Mouse (Mus musculus): Measurements from ENCODE around the gene Gpc3.
"Not testable (repeated sequence)": the region's sequence is repeated elsewhere in the genome, so short reads cannot be mapped to it uniquely, and the experiment has no call there.

The Gpc3 gene

DNA sequence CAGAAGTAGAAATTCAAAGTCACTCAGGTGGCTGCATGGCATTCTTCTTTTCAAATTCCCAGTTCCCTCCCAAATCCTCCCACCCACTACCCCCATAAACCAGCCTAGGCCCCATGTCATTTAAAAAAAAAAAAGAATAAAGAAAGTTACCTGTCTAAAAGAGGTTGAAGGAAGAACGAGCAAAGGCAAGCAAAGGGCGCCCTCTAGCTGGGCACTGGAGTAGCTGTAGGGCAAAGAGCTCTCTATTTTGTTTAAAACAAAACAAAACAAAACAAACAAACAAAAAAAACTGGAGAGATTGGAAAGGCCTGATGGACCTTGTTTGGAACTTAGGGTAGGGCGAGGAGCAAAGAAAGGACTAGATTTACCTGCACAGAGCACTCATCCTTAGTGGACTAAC lies 238.6 kb downstream of the Gpc3 start:
- DNase-seq: peak; percentile 38 to 43

DNA sequence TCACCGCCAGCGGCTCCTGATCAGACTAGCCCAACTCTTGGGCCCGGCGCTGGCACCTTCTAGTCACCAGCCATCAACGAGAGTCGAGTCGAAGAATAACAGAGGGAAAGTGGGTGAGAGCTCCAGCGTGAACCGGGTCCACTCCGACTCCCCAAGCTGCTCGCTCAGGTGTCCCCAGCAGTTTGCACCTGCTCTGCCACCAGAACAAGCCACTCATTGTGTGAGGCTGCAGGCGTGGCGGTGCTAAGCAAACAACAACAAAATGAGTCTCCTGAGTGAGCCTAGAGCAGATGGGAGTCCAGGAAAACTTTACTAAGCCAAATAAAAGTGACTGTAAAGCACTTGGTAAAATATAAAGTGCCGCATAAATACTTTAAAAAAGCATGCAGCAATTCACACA lies 239.5 kb downstream of the Gpc3 start:
- DNase-seq: no peak

DNA sequence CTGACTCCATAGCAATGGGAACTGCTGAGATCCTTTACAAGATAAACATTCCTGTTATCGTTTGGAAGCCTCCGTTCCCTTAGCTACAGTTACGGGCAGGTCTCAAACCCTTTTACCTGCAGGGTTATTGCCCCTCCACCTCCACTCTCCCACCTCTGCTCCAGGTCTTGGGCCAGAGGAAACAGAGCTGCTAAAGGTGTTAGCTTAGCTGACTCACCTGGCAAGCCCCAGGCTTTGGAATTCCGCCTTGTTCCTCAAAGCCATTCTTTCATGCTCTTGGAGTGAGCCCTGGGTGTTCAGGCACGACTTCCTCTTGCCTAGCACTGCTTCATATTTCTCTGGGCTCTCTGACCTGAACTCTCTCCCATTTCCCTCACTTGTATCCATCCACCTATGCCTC lies 241.3 kb downstream of the Gpc3 start:
- no peak for DNase-seq

DNA sequence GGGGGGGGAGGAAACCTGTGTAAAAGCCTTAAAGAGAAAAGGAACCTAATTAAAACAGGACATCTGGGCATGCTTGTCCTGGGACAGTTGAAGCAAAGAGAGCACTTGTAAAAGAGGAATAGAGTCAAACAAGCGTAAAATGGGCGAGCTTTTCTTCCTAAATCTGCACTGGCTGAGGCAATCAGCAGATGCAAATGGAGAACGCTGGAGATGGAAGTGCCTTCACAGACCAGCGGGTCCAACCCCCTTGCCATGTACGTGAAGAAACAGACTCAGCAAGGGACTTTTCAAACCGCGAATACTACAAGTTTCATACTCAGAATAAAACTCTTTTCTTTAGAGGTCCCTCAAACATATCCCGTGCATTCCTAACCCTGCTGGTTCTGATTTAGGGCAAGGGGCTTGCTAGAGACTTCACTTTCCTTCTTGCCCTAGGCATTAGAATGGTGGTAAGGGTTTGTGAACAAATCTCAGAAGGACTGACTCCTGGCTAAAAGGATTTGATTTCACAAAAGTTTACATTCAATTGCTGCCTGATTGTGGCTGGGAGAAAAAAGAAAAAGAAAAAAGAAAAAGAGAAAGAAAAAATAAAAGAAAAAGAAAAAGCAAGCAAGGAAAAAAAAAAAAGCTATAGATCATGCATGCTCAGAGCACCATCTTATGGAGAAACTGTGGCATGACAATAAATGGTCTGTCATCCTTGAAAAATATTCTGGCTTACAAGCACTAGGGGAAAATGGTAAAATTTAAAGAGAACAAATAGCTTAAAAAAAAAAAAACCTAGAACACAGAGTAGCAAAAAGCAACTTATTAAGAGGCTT lies 243.6 kb downstream of the Gpc3 start:
- DNase-seq: peak in 1 of 2 experiments; percentile 6

DNA sequence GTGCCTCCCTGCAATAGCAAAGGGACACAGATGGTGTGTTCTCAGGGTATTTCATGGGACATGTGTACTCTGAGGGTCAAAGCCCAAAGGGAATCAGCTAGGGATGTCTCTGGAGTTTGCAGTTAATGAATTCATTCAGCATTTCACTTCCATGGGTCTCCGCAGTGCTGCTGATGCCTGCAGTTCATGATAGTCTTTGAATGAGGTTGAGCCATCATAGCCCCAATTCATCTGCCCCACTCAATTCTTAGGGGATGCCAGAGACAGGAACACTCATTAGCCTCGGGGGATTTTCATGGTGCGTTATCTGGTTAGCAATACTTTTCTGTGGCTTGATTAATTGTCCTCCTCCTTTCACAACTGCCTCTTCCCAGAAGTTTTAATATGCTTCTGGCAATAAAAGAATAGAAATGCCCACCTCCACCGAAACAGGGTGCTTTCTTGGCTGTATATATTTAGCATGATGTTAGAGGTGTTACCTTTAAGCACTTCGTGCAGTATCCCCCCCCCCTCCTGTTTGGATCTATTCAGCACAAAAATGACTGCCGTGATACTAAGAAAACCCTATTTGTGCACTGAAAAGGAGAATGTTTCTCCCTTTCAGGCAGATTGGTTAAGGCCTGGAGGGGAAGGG lies 244.3 kb downstream of the Gpc3 start:
- no peak for DNase-seq

DNA sequence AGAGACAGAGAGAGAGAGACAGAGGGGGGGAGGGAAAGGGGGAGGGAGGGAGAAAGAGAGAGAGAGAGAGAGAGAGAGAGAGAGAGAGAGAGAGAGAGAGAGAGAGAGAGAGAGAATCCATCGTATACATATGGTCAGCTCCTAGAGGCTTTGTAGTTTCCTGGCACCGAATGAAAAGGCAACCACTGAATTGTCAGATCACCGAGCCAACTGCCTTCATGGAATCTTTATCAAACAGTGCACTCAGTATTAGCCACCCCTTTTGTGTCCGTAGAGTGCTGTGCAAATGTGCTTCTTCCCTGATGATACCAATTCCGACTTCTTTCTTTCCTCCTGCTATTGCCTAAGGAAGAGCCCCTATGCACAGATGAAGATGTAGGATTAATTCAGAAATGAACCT lies 246.9 kb downstream of the Gpc3 start:
- no peak for DNase-seq

DNA sequence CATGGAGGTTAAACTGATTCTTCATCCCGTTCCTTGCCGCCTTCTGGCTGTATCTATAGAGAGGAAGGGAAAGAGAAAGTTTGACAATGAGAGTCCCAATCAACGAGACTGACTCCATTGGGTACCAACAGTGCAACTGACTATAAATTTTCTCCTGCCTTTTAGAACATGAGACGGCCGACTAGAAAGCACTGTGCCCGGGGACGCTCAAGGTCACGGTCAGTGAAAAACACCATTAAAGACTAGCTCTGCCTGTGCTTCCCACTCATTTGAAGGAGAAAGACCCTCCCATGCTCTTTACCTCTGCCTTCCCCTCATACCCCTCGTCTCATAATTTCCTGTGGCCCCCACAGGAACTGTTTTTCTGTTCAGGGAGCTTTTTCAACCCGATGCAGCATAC lies 248.0 kb downstream of the Gpc3 start:
- no peak for DNase-seq

DNA sequence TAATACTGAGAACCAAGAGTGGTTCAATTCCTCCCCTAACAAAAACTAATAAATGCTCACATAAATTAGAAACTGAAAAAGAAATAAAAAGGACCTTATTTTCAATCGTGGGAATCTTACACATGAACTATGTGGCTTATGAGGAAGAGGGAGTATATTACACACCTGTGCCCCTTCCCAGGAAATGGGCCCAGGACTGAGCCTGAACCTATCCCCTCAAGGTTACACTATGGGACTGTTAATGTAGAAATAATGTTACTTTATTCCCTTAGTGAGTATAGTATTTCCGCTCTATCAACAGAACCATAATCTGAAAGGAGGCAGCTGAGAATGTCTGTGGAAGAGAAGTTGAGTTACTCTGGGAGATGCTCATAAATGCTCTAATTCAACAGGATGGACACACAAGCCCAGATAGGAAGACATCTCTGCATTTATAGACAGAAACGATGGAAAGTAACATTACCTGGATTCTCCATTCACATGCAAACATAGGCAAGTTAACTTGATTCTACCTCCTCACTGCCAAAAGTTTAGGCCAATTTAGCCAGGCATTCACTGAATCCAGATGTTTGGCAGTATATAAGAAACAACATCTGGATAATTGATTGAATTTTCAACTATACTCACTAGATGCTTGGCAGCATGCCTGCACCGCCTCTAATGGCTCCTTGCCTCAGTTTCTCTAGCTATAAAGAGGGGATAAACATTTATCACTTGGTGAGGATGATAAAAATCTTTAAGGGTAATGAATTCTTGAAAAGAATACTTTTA lies 251.3 kb downstream of the Gpc3 start:
- no peak for DNase-seq

DNA sequence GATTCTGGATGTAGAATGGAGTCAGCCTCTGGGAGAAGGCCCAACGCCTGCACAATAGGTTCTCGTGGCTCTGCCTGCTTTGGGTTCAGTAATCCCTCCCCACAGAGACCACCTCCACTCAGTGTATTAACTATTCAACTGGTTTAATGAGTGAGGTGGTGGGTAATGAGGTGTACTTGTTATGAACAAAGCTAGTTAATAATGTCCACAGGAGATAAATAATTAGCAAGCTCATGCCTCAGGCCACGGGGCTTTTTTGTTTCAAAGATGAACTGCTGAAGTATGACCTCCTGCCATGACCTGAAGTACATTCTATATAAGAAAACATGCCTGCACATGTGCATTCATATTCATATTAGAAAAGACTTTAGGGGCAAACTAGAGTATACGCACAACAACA lies 260.8 kb downstream of the Gpc3 start:
- DNase-seq: peak; percentile 19 to 35

DNA sequence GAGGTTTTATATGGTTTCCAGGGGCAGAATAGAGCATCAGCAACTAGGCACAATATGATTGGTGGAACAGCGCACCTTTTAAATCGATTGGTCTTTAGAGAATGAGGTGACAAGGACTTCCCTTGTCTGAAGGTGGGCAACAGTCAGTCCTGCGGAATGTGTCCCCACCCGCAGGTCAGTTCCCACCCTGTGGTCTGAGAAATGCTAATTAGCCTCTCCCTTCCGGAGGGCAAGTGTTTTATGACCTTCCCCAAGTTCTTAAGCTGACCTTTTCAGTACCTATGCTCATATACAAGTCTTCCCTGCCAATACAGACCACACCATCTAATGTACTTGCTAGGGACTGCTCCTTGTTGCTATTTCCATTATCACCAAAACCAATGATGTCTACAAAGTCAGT lies 263.1 kb downstream of the Gpc3 start:
- not testable (repeated sequence) for DNase-seq

DNA sequence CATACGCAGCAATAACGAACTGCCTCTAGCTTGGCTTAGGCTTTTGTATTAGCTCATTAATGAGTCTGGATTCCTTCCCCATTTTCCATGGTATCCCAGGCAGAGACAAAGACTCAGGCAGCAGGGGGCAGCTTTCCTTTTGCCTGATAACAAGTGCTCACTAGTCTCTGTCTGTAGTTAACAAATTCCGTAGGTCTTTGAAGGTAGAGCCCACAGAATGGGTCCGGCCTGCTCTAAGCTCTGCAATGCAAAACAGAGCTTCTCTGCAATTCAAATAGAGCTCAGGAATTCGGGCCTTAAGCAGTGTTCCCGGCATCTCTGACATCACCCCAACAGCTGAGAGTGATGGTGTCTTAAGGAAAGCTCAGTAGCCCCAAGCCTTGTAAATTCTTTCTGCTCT lies 265.0 kb downstream of the Gpc3 start:
- no peak for DNase-seq

DNA sequence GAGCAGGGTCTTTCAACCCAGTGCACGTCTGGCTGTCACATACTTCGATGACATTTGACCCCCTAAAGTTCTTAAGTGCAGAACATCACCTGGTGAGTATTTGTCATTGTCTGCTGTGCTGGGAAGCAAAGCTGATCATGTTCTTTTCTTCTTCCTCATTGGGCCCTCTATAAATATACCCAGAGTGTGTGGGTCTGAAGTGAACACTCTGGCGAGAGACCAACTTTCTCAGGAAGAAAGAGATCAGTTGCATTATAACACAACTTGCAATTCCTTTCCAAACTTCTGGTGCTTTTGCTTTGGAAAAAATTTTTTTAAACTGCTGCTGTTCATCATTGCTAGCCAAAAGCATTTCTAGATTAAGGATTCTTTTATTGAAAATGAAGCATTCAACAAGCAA lies 269.7 kb downstream of the Gpc3 start:
- DNase-seq: no peak

DNA sequence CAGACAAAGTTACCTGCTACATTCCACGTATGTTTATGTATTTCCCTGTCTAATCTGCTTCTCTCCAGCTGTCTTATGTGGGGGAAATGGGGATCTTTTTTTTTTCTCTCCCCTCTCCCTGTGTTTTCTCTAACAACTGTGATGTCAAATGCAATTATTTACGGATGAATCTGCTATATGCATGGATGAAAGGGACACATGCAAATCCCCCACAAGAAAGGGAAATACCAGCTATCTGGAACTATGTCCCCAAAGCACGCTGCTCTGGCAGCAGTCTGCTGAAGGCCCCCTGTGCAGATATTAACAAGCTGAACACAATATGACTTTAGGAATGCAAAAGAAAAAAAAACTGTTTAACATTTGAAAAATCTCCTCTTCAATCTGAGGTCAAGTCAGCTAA lies 273.5 kb downstream of the Gpc3 start:
- DNase-seq: no peak

DNA sequence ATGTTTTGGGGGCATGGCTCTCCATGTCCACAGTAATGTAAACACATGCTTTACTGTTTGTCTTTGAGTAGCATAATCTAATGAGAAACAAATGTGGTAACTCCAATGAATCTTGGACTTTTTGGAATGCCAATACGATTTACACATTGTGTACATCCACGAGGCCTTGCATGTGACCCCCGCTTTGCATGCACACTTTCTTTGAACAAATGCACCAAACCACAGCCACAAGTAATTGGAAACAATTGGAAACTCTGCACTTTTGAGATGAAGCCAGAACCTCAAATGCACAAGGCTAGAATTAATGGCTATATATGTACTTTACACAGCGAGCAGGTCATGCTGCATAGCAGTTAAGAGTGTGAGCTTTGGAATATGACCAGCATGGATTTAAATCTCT lies 292.0 kb downstream of the Gpc3 start:
- DNase-seq: no peak

DNA sequence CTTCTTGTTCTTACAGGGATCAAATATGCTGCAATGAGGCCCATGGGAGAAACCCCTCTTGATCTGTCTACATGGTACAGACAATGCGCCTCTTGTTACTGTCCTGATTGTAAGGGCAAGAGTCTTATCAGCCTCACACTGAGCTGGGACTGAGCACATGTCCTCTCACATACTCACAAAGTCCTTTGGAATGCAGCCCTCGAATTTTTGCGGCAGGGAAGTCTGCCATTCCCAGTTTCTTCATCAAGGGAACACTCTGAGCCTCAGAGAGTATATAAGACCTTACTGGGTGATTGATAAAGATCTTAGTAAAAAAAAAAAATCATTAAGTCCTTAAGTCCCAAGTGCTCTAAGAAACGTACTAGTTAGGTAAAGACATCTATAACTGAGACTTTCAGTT lies 293.1 kb downstream of the Gpc3 start:
- DNase-seq: peak in 1 of 2 experiments; percentile 1

DNA sequence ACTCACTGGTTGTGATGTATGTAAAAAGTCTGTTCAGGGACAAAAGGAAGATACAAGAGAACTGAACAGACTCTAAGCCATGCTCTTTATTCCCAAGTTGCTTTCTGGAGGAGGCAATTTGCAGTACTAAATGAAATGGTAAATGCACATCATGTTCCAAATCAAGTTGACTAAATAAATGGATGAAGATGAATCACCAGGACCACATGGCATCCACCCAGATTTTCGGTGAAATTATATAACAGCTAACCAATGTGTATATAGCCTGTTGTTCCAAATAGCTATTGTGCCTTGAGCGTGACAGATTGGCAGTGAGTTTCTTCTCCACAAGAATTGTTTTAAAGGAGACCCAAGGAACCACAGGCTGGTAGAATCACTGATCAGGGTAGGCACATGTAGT lies 302.8 kb downstream of the Gpc3 start:
- DNase-seq: no peak

DNA sequence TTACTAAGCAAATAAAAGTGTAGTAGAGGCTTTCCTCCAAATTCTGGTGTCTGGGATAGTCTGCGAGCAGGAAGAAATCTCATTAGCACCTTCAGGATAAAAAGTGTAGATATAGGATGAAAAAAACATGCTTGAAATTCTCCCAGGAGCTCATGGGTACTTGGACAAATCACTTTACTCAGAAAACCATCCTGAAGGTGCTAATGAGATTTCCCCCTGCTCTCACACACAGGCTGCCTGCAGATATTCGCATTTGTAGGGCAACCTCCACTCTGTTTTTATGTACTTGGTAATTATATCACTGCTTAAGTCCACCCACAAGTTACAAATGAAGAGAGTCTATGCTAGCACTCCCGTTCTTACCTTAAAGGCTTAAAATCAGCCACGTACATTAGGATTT lies 308.5 kb downstream of the Gpc3 start:
- DNase-seq: no peak

DNA sequence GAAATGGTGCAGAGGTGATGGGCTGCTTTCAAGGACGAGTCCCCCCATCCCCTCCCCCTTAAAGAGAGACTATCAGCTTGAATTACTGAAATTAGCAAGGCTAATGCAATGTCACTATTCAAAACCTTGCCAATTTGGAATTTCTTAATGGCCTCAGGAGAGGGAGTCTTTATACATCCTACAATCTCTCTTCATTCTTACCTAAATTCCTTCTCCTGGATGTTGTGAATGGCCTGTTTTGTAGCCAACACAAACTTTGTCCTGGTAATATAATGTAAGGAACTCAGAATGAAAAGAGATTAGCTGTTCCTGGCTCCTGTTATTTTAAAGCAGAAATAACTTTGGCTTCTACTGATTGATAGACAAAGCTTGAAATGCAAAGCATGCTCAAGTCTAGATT lies 325.0 kb downstream of the Gpc3 start:
- no peak for DNase-seq

DNA sequence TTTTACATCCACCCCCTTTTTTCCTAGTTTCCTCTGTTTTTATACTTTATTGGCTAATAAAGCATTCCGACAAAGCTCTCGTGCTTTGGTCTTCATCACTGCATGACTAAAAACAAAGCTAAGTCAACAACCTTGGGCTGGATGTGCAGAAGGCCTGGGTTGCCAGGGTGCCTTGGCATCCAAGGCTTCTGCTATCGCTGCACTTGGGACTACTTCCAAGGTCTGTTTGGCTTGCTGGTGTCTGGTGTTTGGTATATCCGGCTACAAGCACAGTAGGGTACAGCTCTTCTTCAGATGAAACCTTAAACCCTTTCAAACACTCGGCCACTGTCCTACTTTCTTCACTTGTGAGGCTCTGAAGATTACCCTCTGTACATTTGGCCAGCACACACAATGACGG lies 325.8 kb downstream of the Gpc3 start:
- no peak for DNase-seq

DNA sequence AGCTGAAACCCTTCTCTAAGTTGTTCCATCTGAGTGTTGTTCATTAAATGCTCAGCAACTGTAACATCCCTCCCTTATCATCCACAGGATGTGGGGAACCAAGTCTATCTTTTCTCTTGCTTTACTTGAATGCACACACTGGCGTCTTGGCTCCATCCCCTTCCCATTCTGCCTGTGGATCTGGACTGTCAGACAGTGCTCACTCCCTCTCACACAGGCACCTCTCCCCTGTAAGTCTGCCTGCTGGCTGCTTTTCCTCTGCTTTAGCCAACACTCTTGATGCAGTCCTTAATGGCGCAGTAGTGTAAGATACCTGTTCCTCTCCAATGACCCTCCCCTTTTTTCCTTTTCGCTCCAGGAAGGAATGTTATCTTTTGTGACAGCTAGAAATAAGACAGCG lies 331.7 kb downstream of the Gpc3 start:
- no peak for DNase-seq

DNA sequence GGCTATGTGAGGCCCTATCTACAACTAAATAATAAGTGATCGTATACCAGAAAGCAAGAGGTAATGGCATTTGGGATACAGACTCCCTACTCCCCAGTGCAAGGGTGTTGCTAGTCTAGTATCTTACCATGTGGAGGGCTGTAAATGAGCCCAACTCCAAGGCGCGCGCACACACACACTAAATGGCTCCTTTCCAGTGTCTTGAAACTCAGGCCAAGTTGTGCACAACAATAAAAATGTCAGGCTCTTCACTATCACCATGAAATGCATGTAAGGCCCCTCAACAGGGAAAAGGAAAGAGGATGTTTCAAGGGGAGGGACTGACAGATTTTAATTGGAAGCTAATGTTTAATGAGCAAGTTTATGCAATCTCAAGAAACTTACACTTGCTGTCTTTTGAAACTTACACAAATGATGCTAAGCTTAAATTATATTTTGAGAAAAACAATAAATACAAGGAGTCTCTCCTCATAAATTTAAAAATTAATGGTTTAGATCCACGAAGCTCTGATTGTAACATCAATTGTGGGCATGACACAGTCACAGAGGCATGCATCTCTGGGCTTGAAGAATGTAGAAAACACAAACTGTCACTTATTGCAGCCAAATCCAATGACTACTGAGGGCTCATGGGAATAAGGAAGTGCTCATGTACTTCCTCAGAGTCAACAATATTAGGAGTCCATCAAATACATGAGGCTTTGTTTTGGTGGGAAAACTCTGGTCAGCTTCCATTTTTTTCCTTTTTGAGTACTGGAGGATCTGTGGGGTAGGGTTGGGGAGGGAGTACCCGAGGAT lies 332.4 kb downstream of the Gpc3 start:
- no peak for DNase-seq

DNA sequence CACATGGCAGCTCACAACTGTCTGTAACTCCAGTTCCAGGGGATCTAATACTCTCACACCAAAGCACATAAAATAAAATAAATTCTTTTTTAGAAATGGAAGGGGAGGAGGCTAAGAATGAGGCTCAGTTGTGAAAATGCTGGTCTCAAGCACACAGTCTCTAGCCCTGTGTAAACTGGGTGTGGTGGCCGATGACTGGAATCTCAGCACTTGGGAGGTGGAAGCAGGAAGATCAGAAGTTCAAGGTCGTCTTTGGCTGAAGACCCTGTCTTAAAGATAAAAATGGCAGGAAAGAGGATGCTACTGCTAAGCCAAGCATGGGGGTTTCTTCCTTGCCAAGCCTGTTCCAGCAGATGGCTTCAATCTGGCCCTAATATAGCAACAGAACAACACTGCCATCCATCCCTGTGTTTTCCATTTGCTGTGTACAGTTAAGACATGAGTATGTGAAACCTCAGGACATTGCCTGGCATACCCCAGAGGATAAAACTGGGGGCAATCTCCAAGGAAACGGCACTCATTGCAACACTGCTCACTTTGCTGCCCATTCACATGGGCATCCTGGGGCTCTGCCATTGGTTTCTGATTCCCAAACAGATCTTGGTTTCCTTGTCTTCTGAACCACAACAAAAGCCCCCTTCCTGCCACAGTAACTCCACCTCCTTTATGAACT lies 334.9 kb downstream of the Gpc3 start:
- DNase-seq: no peak

DNA sequence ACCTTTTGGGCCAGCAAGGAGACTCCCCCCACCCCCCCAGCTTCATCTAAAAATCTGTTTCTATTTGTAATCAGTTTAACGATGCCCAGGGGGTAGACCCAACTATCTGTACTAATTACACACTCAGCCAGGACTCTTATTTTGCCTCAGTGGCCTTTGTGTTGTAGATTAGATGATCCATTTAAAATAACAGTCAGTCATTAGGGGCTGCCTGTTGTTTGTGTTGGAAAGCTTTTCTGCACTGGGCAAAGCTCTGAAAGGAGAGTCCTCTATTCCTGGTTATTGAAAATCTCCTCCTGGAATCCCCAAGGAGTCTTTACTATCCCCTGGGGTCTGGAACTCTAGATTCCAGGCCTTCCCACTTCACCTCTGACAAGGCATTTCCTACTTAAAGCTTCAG lies 336.2 kb downstream of the Gpc3 start:
- DNase-seq: no peak

Data from kidney, postnatal 25 days (tissue).